Mouse (Mus musculus): ENCODE results near the gene Mmp28.

Mmp28 gene

DNA sequence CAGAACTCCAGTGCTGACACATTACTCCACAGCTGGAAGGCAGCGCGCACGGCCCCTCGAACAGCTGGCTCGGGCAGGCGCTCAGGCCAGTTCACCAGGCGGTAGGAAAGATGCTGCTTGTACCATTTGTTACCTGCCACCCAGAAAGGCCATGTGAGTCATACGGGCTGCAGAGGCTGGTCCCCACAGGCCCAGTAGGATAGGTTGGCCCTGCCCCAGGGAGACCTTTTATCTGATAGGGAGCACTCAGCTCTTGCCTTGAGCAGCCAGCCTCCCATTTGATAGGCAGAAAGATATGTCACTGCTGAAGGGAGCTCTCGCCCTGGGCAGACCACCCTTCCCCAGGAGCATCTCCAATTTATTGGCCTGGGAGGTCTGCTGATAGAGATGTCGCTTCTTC, 15.3 kb downstream of the Mmp28 start:
- DNase-seq (ENCODE audit: low spot score) = no peak

DNA sequence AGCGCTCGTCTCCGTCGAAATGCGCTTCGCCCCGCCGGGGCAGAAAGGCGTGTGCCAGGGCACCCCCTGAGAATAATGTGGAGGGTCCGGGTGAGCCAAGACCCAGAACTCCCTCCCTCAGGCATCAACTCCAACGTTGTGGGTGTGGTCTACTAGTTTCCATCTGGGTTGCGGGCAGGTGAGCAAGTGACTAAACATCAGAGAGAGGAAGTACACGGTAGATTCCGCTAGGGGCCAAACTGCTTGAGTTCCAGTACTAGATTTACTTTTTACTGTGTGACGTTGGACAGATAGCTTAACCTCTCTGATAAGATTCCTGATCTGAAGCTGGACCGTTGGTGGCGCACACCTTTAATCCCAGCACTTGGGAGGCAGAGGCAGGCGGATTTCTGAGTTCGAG, 17.9 kb downstream of the Mmp28 start:
- no peak for DNase-seq (ENCODE audit: low spot score)

DNA sequence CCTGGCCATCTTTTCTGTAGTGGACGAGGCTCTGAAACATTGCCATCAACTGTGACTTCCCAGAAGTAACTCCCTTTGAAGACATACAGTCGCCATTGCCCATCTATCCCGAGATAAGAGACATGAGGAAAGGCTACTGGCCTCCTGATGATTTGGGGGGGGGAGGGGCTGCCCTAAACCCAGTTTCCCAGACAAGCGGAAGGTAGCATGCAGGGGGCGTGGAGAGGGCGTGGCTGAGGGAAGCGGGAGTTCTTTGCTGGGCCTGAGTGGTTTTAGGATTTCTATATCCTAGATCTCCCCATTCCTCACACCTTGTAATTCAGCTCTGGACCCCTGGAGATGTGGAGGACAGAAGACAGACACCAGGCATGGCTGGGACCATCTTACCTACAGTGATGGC, 19.0 kb downstream of the Mmp28 start:
- DNase-seq (ENCODE audit: low spot score) = no peak

DNA sequence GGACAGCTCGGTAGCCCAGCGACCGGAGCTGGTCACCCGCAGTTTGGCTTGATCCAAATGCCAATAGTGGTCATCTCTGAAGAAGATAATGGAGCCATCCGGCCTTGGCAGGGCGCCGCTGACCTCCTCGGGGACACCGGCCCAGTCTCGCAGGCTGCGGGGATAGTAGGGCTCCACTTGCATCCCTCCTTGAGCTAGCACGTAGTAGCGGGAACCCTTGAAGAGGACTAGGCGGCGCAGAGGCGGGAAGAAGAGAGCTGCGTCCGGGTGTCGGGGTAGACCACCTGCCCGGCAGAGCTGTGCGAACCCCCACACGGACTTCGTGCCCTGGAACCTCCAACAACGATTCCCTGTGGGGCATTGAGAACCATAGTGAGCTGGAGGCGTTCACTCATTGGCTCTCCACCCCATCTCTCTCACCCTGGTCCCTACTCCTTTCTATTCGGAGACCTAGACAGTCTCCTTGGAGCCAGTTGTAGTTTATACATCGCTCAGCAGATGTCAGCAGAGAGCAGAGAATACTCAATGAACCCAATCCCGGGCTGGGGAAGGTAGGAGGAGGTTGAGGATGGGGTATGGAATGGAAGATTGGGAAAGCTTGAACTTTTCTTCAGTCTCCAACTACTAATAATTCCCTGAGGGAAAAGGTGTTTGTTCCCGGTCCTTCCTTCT, 20.1 kb downstream of the Mmp28 start:
- no peak for DNase-seq (ENCODE audit: low spot score)

DNA sequence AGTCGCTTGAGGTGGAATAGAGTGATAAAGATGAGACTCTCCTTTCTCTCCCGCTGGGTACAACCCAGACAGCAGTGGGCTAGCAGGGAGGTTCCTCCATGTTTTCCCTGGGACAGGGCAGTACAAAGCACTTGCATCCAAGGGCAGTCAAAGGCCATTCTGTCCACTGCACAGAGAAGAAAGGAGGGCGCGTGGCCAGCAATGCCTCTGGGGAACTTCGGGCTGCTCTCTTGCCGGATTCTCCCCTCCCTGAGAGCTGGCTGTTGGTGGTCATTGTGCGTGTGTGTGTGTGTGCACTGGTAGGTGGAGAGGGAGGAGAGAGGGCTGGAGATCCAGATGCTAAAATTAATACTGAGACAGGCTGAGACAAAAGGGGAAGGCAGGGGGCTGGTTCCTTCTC, 21.6 kb downstream of the Mmp28 start:
- DNase-seq (ENCODE audit: low spot score) = no peak

DNA sequence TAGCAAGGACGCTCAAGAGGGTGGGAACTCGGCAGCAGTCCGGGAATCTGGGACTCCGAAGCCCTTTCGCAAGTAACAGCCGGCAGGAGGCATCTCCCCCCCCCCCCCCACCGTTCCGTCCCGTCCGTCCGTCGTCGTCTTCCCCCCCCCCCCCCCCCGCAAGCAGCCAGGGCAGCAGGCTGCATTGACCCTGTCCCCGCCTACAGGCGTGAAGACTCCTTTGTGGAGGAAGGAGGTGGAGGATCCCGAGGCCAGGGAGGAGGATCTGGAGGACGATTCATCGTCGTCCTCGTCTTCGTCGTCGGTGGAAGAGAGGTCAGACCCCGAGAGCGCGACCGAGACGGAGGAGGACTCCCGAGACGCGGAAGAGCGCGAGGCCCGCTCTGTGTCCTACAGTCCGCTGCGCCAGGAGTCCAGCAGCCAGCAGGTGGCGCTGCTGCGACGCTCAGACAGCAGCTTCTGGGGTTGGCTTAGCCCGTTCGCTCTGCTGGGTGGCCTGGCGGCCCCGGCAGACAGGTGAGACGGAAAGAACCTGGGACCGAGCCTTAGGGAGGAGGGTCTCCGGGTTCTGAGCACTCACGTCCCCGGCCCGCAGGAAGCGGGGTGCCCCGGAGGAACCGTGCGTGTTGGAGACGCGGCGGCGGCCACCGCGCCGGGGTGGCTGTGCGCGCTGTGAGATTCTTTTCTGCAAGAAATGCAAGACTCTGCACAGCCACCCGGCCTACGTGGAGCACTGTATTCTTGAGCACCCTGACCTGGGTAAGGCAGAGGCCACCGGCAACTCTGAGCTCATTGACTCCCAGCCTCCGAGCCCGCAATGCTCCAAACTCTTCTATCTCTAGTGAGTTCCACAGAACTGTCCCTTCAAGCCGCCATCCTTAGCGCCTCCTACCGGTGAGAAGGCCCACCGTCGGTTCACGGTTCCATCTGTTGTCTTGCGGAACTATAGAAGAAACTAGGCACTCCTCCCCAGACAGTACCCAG, 22.5 kb downstream of the Mmp28 start:
- no peak for DNase-seq (ENCODE audit: low spot score)

DNA sequence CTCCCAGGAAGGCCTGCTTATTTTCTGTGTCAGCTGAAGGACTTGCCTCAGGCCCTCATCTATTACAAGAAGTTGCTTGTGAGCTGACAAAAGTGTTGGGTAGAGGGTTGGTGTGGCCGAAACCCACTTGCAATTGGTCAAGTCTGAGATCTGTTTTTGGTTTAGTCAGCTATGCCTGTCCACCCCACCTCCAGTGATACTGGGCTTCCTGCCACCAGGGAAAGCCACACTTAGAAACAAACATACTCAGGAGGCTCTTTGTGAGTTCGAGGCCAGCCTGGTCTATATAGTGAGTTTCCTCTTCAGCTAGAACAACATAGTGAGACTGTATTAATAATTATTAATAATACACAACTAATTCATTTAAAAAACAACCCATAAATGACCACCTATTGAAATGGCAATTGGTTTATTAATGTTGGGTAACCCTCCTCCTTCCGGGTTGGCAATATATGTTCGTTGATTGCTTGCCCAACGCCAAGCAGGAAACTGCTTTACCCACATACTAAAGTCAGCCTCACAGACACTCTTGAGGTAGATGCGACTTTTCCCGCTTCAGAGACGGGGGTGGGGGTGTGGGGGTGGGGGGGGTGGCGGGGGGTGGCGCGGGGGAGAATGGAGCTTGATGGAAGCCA, 23.3 kb downstream of the Mmp28 start:
- no peak for DNase-seq (ENCODE audit: low spot score)

DNA sequence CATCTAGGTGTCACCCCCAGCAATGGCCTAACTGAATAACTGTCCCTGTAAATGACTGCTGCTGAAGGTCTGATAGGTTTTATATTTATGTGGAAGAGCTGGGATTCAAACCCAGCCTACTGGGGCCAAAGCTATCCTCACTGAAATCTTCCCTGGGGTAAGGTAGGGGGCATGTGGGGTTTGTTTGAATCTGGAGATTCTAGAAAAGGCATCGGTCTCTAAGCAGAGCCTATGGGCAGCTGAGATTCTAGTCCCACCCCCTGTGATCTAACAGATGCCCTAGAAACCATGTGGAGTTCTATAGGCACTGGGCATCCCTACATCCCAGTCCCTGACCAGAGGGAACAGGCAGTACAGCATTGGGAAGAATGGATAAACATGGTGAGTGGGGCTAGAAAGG, 25.5 kb downstream of the Mmp28 start, which contains the start of gene 1700020L24Rik:
Gene 1700020L24Rik, plus strand, starts transcription at position 301 of the 400 bp plus-strand sequence.
- no peak for DNase-seq (ENCODE audit: low spot score)

DNA sequence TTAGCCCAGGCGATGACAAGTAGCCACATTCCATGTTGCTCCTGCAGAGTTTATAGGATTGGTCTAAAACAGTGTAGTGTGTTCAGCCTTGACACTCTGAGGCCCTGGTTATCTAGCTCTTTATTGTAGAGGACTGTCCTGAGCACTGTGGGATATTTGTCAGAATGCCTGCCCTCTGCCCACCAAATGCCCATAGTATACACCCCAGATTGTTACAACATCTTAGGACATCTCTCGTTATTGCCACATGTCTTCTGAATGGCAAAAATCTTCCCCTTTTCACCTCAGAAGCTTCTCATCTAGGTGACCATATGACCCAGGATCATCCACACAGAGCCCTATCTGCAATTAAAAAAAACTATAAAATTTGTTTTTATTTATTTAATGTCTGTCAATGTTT, 30.3 kb downstream of the Mmp28 start:
- DNase-seq (ENCODE audit: low spot score) = no peak

DNA sequence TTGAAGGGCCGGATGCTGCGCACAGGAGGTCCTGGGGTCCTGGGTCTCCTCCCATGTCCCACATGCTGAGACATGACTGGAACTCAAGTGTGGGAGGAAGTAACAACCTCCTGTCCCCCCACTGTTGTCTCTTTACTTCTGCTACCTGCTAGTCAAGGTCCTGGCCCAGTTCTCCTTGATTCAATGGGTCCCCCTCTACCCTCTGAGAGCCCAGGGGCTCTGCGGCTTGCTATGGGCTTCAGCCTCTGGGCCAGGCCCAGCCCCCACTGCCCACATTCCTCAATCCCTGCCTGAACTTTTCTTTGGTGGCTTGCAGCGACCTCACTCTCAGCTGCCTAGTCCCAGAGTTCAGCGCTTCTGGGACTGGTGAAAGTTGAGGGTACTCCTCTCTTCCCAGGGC, 33.5 kb downstream of the Mmp28 start, which contains the start of gene Gas2l2:
Gene Gas2l2, minus strand, starts transcription at position 101 of the 400 bp plus-strand sequence.
- no peak for DNase-seq (ENCODE audit: low spot score)

DNA sequence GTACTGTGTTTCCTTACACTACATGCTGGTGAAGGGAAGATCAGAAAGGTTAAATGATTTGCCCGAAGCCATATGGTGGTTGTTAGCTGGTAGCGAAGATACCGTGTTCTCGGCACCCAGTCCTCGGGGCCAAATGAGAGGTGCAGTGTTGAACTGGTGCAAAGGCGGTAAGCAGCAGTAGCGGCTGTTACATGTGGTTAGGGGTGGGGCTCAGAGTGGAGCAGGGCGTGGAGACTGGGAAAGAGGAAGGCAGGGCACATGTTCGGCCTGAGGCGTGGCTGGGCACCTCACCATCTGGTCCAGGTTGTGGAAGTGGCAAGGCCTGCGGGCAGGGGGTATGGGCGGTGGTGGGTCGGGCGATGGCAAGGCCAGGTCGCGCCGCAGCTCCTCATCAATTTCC, 35.9 kb downstream of the Mmp28 start:
- DNase-seq (ENCODE audit: low spot score) = no peak

DNA sequence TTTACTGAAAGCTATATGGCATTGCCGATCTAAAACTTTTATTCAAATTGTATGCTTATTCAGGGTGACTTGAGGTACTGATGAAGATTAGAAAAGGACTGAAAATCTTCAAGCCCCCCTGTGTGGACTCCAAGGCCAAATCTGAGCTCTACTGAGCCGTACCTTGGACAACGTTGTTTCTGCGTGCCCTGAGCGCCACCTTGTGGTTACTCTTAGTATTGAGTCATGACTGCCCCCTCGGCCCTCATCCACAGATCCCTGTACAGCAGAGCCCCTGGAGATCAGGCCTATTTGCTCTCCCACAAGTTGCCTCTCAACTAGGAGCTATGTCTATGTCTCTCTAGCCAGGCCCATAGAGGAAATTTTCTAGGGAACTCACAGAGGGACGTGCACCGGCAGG, 38.2 kb downstream of the Mmp28 start:
- DNase-seq (ENCODE audit: low spot score) = no peak

DNA sequence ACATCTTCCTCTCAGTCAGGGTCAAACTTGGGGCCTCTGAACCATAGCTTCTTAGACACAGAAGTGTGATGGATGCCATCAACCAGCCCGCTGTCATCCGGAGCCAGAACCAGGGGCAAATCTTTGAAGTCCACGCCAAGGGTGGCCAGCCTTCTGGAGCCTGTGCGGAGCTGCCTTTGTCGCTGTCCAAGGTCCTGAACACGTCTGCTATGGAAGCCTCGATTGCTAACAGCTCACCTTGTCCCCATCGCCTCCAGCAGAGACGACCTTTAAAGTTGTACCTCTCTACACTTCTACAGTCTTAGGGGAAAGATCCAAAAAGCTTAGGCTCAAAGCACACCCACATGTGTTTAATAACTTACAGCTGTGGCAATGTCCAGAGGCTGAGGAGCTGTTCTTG, 41.6 kb downstream of the Mmp28 start:
- peak; percentile 48 for DNase-seq (ENCODE audit: low spot score)

DNA sequence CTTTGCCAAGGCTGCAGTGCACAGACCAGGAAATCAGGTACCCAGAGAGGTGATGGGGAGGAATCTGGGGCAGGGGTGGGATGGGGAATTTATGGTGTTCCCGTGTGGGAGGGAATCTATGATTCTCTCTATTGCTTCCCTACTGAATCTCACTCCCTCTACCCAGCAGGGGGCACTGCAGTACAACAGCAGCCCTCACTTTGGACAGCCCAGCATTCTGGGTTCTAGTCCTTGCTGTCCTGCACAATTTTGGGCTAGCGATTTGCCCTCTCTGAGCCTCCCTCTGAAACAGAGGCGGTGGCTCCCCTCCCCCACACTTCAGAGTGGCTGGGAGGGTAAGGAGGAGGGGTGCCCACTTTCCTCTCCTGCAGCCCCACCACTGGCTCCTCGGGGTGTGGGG, 42.5 kb downstream of the Mmp28 start:
- no peak for DNase-seq (ENCODE audit: low spot score)

DNA sequence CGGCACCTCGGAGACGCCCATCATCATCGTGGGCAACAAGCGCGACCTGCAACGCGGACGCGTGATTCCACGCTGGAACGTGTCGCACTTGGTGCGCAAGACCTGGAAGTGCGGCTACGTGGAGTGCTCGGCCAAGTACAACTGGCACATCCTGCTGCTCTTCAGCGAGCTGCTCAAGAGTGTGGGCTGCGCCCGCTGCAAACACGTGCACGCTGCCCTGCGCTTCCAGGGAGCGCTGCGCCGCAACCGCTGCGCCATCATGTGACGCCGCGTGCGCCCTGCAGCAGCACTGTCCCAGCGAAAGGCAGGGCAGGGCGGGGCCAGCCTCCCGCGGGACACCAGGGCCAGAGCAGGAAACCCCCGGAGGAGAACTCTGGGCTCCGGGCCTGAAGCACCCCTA, 44.3 kb downstream of the Mmp28 start:
- no peak for DNase-seq (ENCODE audit: low spot score)

DNA sequence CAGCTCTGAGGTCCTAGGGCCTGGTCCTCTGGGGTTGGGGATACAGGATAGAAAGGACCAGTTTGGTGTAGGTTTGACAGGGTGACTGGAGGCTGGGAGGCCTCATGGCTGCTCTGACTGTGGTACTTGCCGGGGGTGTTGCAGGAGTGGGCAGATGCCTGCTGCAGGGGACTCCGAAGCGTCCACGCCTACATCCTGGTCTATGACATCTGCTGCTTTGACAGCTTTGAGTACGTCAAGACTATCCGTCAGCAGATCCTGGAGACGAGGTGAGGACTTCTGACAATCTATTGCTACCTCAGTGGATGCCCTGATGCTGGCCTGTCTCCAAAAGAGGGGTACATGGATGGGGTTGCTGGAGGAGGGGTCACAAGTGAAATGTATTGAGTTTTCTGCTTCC, 45.2 kb downstream of the Mmp28 start:
- no peak for DNase-seq (ENCODE audit: low spot score)

DNA sequence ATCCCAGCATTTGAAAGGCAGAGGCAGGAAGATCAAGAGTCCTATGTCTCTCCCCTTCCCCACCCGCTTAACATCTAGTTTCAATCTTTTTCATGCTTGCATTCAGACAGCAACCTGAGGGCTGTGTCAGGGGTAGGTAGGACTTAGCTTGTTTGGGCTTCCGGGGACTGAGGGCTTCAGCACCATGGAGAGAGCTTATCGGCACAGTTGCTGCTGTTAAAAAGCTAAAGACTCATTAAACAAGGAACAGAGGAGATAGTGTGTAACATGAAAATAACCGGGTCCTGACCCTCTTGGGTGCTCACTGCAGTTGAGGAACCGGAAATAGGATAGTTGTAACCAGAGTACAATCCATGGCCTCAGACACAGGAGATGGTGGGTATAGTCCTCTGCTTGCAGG, 45.8 kb downstream of the Mmp28 start:
- DNase-seq (ENCODE audit: low spot score) = no peak

DNA sequence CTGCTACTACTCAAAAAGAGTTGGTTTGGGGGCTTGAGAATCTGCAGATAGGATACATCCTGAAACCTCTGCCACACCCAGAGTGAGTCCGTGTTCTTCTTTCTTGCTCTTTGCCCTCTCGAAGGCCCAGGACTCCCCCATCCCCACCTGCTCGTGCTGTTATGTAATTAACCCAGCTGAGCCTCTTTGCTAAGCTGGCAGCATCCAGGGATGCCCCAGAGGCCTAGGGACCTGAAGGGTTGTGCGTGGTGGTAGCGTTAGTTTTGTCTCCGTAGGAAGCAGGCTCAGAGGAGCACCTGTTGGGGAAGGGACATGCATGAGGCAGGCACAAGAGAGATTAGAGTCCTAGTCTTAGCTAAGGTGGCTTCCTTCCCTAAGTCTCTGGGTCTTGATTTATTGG, 52.4 kb downstream of the Mmp28 start:
- no peak for DNase-seq (ENCODE audit: low spot score)

DNA sequence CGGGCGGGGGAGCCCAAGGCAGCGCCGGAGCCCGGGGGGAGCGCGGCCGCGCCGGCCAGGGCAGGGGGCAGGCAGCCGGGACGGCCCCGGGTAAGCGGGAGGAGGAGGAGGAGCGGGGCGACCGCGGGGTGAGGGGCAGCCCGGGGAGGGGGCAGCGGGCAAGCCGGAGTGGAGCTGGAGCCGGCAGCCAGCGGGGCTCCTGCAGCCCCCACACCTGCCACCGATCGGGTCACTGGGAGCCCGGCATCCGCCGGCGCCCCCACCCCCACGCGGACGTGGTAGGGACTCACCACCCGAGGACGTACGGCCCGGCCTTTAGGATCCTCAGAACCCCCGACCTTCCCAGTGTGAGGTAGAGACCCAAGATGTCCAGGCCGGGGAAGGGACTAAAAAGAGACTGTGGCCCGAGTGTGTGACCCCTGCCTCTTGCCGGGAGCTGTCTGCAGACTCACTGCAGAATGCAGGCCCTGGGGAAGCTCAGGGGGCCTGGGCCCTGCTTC, 53.0 kb downstream of the Mmp28 start:
- DNase-seq (ENCODE audit: low spot score) = no peak

DNA sequence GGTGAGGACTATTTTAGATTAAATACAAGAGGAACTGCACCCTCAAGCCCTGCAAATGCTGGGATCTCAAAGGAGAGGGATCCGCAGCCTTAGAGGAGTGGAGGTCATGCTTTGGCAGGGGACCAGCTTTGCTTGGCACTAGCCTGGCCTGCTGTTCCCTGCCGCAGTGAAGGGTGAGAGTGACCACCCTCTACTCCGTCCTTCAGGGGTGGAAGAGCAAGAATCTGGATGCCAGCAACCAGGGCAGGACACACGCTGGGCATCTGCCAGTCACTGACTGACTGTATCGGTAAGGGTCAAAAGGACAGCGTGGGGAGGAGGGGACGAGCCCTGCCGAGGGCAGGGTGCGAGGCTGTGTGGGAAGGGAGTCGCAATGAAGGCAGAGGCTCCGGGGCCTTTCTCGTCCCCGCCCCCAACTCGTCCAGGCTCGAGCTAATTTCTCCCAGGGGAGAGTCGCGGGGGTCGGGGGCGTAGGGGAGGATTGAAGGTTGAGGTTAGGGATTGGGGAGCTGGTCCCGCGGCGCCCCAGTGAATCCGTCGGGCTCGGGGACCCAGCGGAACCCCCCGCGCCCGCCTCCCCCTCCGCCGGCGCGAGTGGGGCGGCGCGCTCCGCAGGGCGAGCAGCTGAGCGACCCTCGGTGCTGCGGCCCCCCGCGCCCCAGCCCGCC, 53.6 kb downstream of the Mmp28 start, which contains the start of gene Rasl10b:
Gene Rasl10b, plus strand, starts transcription at position 51 of the 668 bp plus-strand sequence.
- DNase-seq (ENCODE audit: low spot score) = no peak

DNA sequence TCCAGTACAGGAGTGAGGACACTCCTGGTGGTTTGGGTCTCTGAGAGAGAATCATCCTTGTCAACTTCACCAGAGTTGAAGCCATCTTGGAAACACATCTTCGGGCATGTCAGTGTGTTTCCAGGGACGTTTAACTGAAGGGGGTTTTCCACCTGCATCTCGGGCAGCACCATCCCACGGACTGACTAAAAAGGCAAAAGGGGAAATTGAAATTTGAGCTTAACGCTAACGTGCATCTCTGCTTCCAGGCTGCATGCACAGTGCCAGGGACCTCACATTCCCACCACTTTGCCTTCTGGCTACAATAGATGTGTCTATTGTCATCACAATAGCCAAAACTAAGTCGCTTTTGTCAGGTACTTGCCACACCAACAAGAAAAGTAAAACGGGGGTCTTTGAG, 54.6 kb downstream of the Mmp28 start:
- no peak for DNase-seq (ENCODE audit: low spot score)

DNA sequence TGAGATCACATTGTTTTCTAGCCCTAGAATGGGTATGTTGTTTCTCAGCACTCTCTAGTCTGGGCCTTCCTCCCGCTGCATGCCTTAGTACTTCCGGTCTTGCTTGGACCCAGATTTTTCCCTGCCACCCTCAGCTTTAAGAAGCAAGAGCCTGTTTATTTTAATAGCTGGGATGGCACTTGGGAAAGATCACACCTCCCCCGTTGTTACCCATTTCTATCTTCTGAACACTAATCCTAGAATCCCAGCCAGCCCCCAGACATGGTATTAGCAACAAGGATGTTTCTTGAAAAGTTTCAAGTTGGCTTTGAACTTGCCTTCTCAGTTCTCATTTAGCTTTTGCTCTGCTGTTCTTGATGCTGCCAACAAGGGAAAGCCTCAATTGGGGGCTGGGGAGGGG, 56.5 kb downstream of the Mmp28 start:
- no peak for DNase-seq (ENCODE audit: low spot score)
